Mouse (Mus musculus): Measurements from ENCODE around the gene Ccl3. TPM values are rescaled to one million over a fixed set of nuclear protein-coding genes. Genes with fewer than 3 reads are reported as not detected.

Gene Ccl3
- polyA plus RNA-seq, 1 experiment from 2014 or later = 0.55 TPM

Other genes with a start within 250 kb of the Ccl3 start
- gene Rasl10b, start 240.2 kb downstream of the Ccl3 start, polyA plus RNA-seq (2014; fragmentation: Nextera tagmentation; extraction: Ambion mirVana) = 7.9 and 12.3 TPM in 2 replicates
- 0.32 and 0.38 TPM in 2 replicates for gene Gas2l2, start 219.9 kb downstream of the Ccl3 start, polyA plus RNA-seq (2014; fragmentation: Nextera tagmentation; extraction: Ambion mirVana)
- gene 1700020L24Rik, start 211.7 kb downstream of the Ccl3 start, polyA plus RNA-seq (2014; fragmentation: Nextera tagmentation; extraction: Ambion mirVana) = 0.36 TPM in 1 of 2 replicates, not detected in the other
- gene Mmp28, start 186.3 kb downstream of the Ccl3 start, polyA plus RNA-seq (2014; fragmentation: Nextera tagmentation; extraction: Ambion mirVana) = 1.8 and 2.2 TPM in 2 replicates
- 8.1 and 10.2 TPM in 2 replicates for gene Taf15, start 176.3 kb downstream of the Ccl3 start, polyA plus RNA-seq (2014; fragmentation: Nextera tagmentation; extraction: Ambion mirVana)
- gene Heatr9, start 127.2 kb downstream of the Ccl3 start, polyA plus RNA-seq (2014; fragmentation: Nextera tagmentation; extraction: Ambion mirVana) = not detected in 2 replicates
- gene Ccl5, start 118.8 kb downstream of the Ccl3 start, polyA plus RNA-seq (2014; fragmentation: Nextera tagmentation; extraction: Ambion mirVana) = 0.33 and 0.46 TPM in 2 replicates
- 1.2 and 2.0 TPM in 2 replicates for gene Ccl9, start 70.7 kb downstream of the Ccl3 start, polyA plus RNA-seq (2014; fragmentation: Nextera tagmentation; extraction: Ambion mirVana)
- 1.3 and 1.6 TPM in 2 replicates for gene Ccl6, start 56.3 kb downstream of the Ccl3 start, polyA plus RNA-seq (2014; fragmentation: Nextera tagmentation; extraction: Ambion mirVana)
- not detected in 2 replicates for gene Rpl9-ps1, start 3.7 kb downstream of the Ccl3 start, polyA plus RNA-seq (2014; fragmentation: Nextera tagmentation; extraction: Ambion mirVana)
- gene Ccl4, start 13.2 kb upstream of the Ccl3 start, polyA plus RNA-seq (2014; fragmentation: Nextera tagmentation; extraction: Ambion mirVana) = 0.56 TPM in 1 of 2 replicates, not detected in the other
- not detected in 2 replicates for gene Wfdc17, start 54.6 kb upstream of the Ccl3 start, polyA plus RNA-seq (2014; fragmentation: Nextera tagmentation; extraction: Ambion mirVana)
- not detected in 2 replicates for gene Wfdc18, start 59.7 kb upstream of the Ccl3 start, polyA plus RNA-seq (2014; fragmentation: Nextera tagmentation; extraction: Ambion mirVana)
- gene Wfdc21, start 97.6 kb upstream of the Ccl3 start, polyA plus RNA-seq (2014; fragmentation: Nextera tagmentation; extraction: Ambion mirVana) = not detected in 2 replicates
- 27.8 and 29.7 TPM in 2 replicates for gene Heatr6, start 104.3 kb upstream of the Ccl3 start, polyA plus RNA-seq (2014; fragmentation: Nextera tagmentation; extraction: Ambion mirVana)
- 0.09 and 0.14 TPM in 2 replicates for gene Hnf1b, start 200.7 kb upstream of the Ccl3 start, polyA plus RNA-seq (2014; fragmentation: Nextera tagmentation; extraction: Ambion mirVana)

All from forebrain, embryonic 14.5 days (tissue).